ENCODE assay signal across 25 mouse cellular contexts in genomic region chrX:142902599-142902998, GRCm38 (mm10).
A peak's percentile ranks its signal among the peaks of the same experiment; 100 is the strongest.
DNase-seq lines count a peak whose midpoint lies in the region; ATAC-seq and TF ChIP-seq lines count a peak whose summit lies in the region.
"Had no signal": no experiment of that assay in that cellular context is flagged by ENCODE, and none has a peak within 500 bp of the region (broad histone marks: within the 10 kb centered on the region; RNA-seq: fewer than 3 reads in every experiment).

No protein-coding gene starts in this region.

- no peak overlapping the region for H3K9ac ChIP-seq in liver, adult 2 months (ENCODE audit: low read depth, low read length)
- no peak overlapping the region for H3K9ac ChIP-seq in liver, embryonic 11.5 days (ENCODE audit: low read depth, low read length)
- H3K9ac ChIP-seq in intestine, postnatal 0 days (ENCODE audit: low read depth, low read length) = no peak overlapping the region
- no peak overlapping the region for H3K9ac ChIP-seq in stomach, postnatal 0 days (ENCODE audit: low read length)
- H3K9ac ChIP-seq: embryonic facial prominence, embryonic 15.5 days; limb, embryonic 12.5 days; liver, embryonic 15.5 days; midbrain, embryonic 12.5 days; neural tube, embryonic 12.5 days had no signal

- WGBS in liver, adult 2 months = 25% methylated on average over 2 of the region's 2 CpGs
- WGBS in liver, embryonic 11.5 days = 64% methylated on average over 2 of the region's 2 CpGs
- WGBS in intestine, postnatal 0 days = 39% methylated on average over 2 of the region's 2 CpGs
- 34% methylated on average over 2 of the region's 2 CpGs for WGBS in stomach, postnatal 0 days

- no peak for TF ChIP-seq EP300 in stomach, postnatal 0 days (optimal IDR thresholded peaks at IDR 0.05)

- H3K27ac ChIP-seq in liver, adult 2 months (replicated peaks; ENCODE audit: insufficient read depth, low read depth, low read length) = 0 out of 2 replicates have a peak overlapping the region, but pooled peaks have one; percentile 5
- H3K27ac ChIP-seq in liver, embryonic 11.5 days (ENCODE audit: low read depth, low read length) = no peak overlapping the region
- no peak overlapping the region for H3K27ac ChIP-seq in intestine, postnatal 0 days (ENCODE audit: low read depth, low read length)
- 0 out of 2 replicates have a peak overlapping the region, but pooled peaks have one; percentile 36 for H3K27ac ChIP-seq in stomach, postnatal 0 days (replicated peaks)
- H3K27ac ChIP-seq: embryonic facial prominence, embryonic 15.5 days; limb, embryonic 12.5 days; liver, embryonic 15.5 days; midbrain, embryonic 12.5 days; neural tube, embryonic 12.5 days had no signal

- no peaks in the 10 kb centered on the region for H3K79me2 ChIP-seq in liver, adult 2 months (ENCODE audit: control insufficient read depth, insufficient read depth, low read length)

- POLR2A ChIA-PET in Patski (lab: Charles Lee) = no interaction called here

- no peak for TF ChIP-seq POLR2A in liver, adult 2 months (IDR thresholded peaks at IDR 0.05; ENCODE audit: extremely low read depth, insufficient read depth, low read length)

- TF ChIP-seq CTCF in liver, adult 2 months (IDR thresholded peaks at IDR 0.05; ENCODE audit: low read depth, low read length) = no peak
- TF ChIP-seq CTCF in Patski (IDR thresholded peaks at IDR 0.05) = no peak
- TF ChIP-seq CTCF in intestine, postnatal 0 days (IDR thresholded peaks at IDR 0.05; ENCODE audit: low read depth) = no peak
- TF ChIP-seq CTCF in stomach, postnatal 0 days (IDR thresholded peaks at IDR 0.05; ENCODE audit: low read depth) = no peak

- in situ Hi-C loops in Patski (cut with MboI; ENCODE audit: low pct_unique_long_range_greater_than_20kb) = no loop called here

- no peak overlapping the region for H3K4me2 ChIP-seq in liver, embryonic 11.5 days
- no peak overlapping the region for H3K4me2 ChIP-seq in intestine, postnatal 0 days (replicated peaks; ENCODE audit: low read depth)
- H3K4me2 ChIP-seq in stomach, postnatal 0 days (replicated peaks; ENCODE audit: low read depth) = no peak overlapping the region
- H3K4me2 ChIP-seq: embryonic facial prominence, embryonic 15.5 days; heart, embryonic 11.5 days; limb, embryonic 12.5 days; liver, embryonic 15.5 days; midbrain, embryonic 12.5 days; neural tube, embryonic 12.5 days had no signal

- H3K4me3 ChIP-seq in liver, adult 2 months (ENCODE audit: insufficient read depth, low read depth, low read length) = no peak overlapping the region
- no peak overlapping the region for H3K4me3 ChIP-seq in liver, embryonic 11.5 days (ENCODE audit: low read depth, low read length)
- H3K4me3 ChIP-seq in intestine, postnatal 0 days (ENCODE audit: low read depth, low read length) = no peak overlapping the region
- H3K4me3 ChIP-seq in stomach, postnatal 0 days (ENCODE audit: low read depth, low read length) = no peak overlapping the region
- H3K4me3 ChIP-seq: embryonic facial prominence, embryonic 15.5 days; limb, embryonic 12.5 days; liver, embryonic 15.5 days; midbrain, embryonic 12.5 days; neural tube, embryonic 12.5 days had no signal

- peaks cover 6% of the 10 kb centered on the region; the same call in 1 of the 2 replicates for H3K4me1 ChIP-seq in liver, adult 2 months (ENCODE audit: control insufficient read depth, insufficient read depth, low read length)
- H3K4me1 ChIP-seq in liver, embryonic 11.5 days (replicated peaks; ENCODE audit: control insufficient read depth, insufficient read depth, low read length) = no peaks in the 10 kb centered on the region
- H3K4me1 ChIP-seq in intestine, postnatal 0 days (replicated peaks; ENCODE audit: control insufficient read depth, insufficient read depth, low read length) = no peaks in the 10 kb centered on the region
- H3K4me1 ChIP-seq in stomach, postnatal 0 days (replicated peaks; ENCODE audit: control insufficient read depth, insufficient read depth) = no peaks in the 10 kb centered on the region
- H3K4me1 ChIP-seq: embryonic facial prominence, embryonic 15.5 days; limb, embryonic 12.5 days; liver, embryonic 15.5 days; midbrain, embryonic 12.5 days; neural tube, embryonic 12.5 days had no signal

- peak; percentile 81 for DNase-seq in liver, adult 2 months (ENCODE audit: extremely low read depth, low read depth, low spot score)
- DNase-seq in liver, embryonic 11.5 days (ENCODE audit: low spot score) = no peak
- DNase-seq in Patski (ENCODE audit: low read depth, low spot score) = no peak
- no peak for DNase-seq in stomach, postnatal 0 days (ENCODE audit: low spot score)
- DNase-seq in neural tube, embryonic 10.5 days (ENCODE audit: extremely low spot score, low spot score) = no peak
- no peak for DNase-seq in natural killer cell, adult 2 months (ENCODE audit: low spot score in 2 of 2)
- DNase-seq: adrenal gland, postnatal 14 days; cerebellum, adult 8-10 months; cerebellum, postnatal 36 days; embryo, embryonic 11 days; gastrocnemius, postnatal 10 days; kidney, adult 11 months; kidney, postnatal 14 days; layer of hippocampus, postnatal 36 days; lung, postnatal 10 days had no signal

- H3K27me3 ChIP-seq in liver, adult 2 months (ENCODE audit: control insufficient read depth, insufficient read depth, low read length) = no peaks in the 10 kb centered on the region
- no peaks in the 10 kb centered on the region for H3K27me3 ChIP-seq in liver, embryonic 11.5 days (replicated peaks; ENCODE audit: control insufficient read depth, insufficient read depth, low read length)
- H3K27me3 ChIP-seq in Patski = peaks cover 33% of the 10 kb centered on the region
- no peaks in the 10 kb centered on the region for H3K27me3 ChIP-seq in intestine, postnatal 0 days (replicated peaks; ENCODE audit: control insufficient read depth, insufficient read depth, low read length)
- H3K27me3 ChIP-seq in stomach, postnatal 0 days (ENCODE audit: control insufficient read depth, insufficient read depth, low read length) = no peaks in the 10 kb centered on the region
- H3K27me3 ChIP-seq: liver, embryonic 15.5 days; neural tube, embryonic 12.5 days had no signal

- ATAC-seq in liver, embryonic 11.5 days (replicated peaks; ENCODE audit: low FRiP score) = no peak
- peak; percentile 38 for ATAC-seq in Patski
- peak; percentile 33; the same call in 1 of the 2 replicates for ATAC-seq in intestine, postnatal 0 days
- ATAC-seq in stomach, postnatal 0 days (ENCODE audit: low FRiP score, low TSS enrichment) = peak; percentile 90
- ATAC-seq: forebrain, embryonic 16.5 days; hindbrain, embryonic 16.5 days had no signal

- CTCF ChIA-PET in Patski (lab: Charles Lee) = interaction anchor here (1.0 to 1.6 kb wide), 2 partner anchors 16 to 43 kb away, joined by 3 to 4 read pairs; no protein-coding TSS in a partner anchor

- no peaks in the 10 kb centered on the region for H3K36me3 ChIP-seq in liver, adult 2 months (ENCODE audit: control insufficient read depth, insufficient read depth, low read length)
- no peaks in the 10 kb centered on the region for H3K36me3 ChIP-seq in liver, embryonic 11.5 days (ENCODE audit: control insufficient read depth, insufficient read depth, low read length)
- no peaks in the 10 kb centered on the region for H3K36me3 ChIP-seq in intestine, postnatal 0 days (ENCODE audit: control insufficient read depth, insufficient read depth)
- H3K36me3 ChIP-seq in stomach, postnatal 0 days (ENCODE audit: control insufficient read depth, insufficient read depth, low read length) = no peaks in the 10 kb centered on the region
- H3K36me3 ChIP-seq: embryonic facial prominence, embryonic 15.5 days; limb, embryonic 12.5 days; midbrain, embryonic 12.5 days; neural tube, embryonic 12.5 days had no signal

- no peaks in the 10 kb centered on the region for H3K9me3 ChIP-seq in liver, embryonic 11.5 days (ENCODE audit: control insufficient read depth, low read length)
- H3K9me3 ChIP-seq in intestine, postnatal 0 days (ENCODE audit: control insufficient read depth) = no peaks in the 10 kb centered on the region
- H3K9me3 ChIP-seq in stomach, postnatal 0 days (ENCODE audit: control insufficient read depth, low read length) = no peaks in the 10 kb centered on the region
- H3K9me3 ChIP-seq: embryonic facial prominence, embryonic 15.5 days; G1E; limb, embryonic 12.5 days; liver, embryonic 15.5 days; midbrain, embryonic 12.5 days; neural tube, embryonic 12.5 days had no signal

Comparison
In these comparisons a context has a peak if more than half of its experiments do, and no peak if none do; other contexts are left out.
1. H3K27ac ChIP-seq: peak in liver, adult 2 months (single experiment) and stomach, postnatal 0 days (single experiment); none in liver, embryonic 11.5 days (single experiment) and intestine, postnatal 0 days (single experiment).